Mouse (Mus musculus) ES-E14 (cell line): ENCODE measurements around the gene Dnajc11.

Experiments
- HCFC1 ChIP-seq: IDR thresholded peaks from 2 replicates; pipeline ENCODE4 v1.6.1; 2012; ENCODE audit warnings: low read length, inconsistent platforms, borderline replicate concordance; ENCODE audit not compliant: insufficient read depth
- MAFK ChIP-seq: IDR thresholded peaks from 2 replicates; pipeline ENCODE4 v1.6.1; 2014; ENCODE audit warnings: mild to moderate bottlenecking, low read depth, low read length, inconsistent platforms; ENCODE audit not compliant: insufficient read depth
- ZNF384 ChIP-seq: IDR thresholded peaks from 2 replicates; pipeline ENCODE4 v1.6.1; 2012; ENCODE audit warnings: low read depth, low read length, inconsistent platforms

GRCm38 (mm10) chr4:152011171-152011760 lies 77.8 kb downstream of the Dnajc11 start:
- TF ChIP-seq MAFK = no peak
- no peak for TF ChIP-seq ZNF384
- no peak for TF ChIP-seq HCFC1
